In genomic region chr9:28423407-28423806, GRCm38 (mm10) we compare ENCODE assay signal across 19 mouse cellular contexts.
DNase-seq lines count a peak whose midpoint lies in the region; ATAC-seq and TF ChIP-seq lines count a peak whose summit lies in the region.
"Had no signal": no experiment of that assay in that cellular context is flagged by ENCODE, and none has a peak within 500 bp of the region (broad histone marks: within the 10 kb centered on the region; RNA-seq: fewer than 3 reads in every experiment).

No protein-coding gene starts in this region.

- H3K79me2 ChIP-seq in myocyte (ENCODE audit: control insufficient read depth, insufficient read depth) = no peaks in the 10 kb centered on the region

- no peaks in the 10 kb centered on the region for H3K27me3 ChIP-seq in heart, embryonic 13.5 days (replicated peaks)
- no peaks in the 10 kb centered on the region for H3K27me3 ChIP-seq in stomach, embryonic 14.5 days (ENCODE audit: control insufficient read depth, insufficient read depth, low read length)
- H3K27me3 ChIP-seq in stomach, postnatal 0 days (ENCODE audit: control insufficient read depth, insufficient read depth, low read length) = no peaks in the 10 kb centered on the region
- no peaks in the 10 kb centered on the region for H3K27me3 ChIP-seq in myocyte (ENCODE audit: control insufficient read depth, insufficient read depth, insufficient read length)
- H3K27me3 ChIP-seq: heart, embryonic 12.5 days; hindbrain, embryonic 12.5 days; intestine, embryonic 15.5 days had no signal

- H3K4me3 ChIP-seq in heart, embryonic 13.5 days = no peak overlapping the region
- no peak overlapping the region for H3K4me3 ChIP-seq in stomach, embryonic 14.5 days (ENCODE audit: low read depth, low read length)
- H3K4me3 ChIP-seq in stomach, postnatal 0 days (ENCODE audit: low read depth, low read length) = no peak overlapping the region
- no peak overlapping the region for H3K4me3 ChIP-seq in myocyte
- H3K4me3 ChIP-seq: forebrain, embryonic 15.5 days; heart, embryonic 12.5 days; hindbrain, embryonic 12.5 days; intestine, embryonic 15.5 days had no signal

- TF ChIP-seq POLR2A in myocyte (IDR thresholded peaks at IDR 0.05; ENCODE audit: insufficient read length, low read depth) = no peak

- H3K4me1 ChIP-seq in heart, embryonic 13.5 days = no peaks in the 10 kb centered on the region
- H3K4me1 ChIP-seq in stomach, embryonic 14.5 days (ENCODE audit: control insufficient read depth, insufficient read depth, low read length) = no peaks in the 10 kb centered on the region
- no peaks in the 10 kb centered on the region for H3K4me1 ChIP-seq in stomach, postnatal 0 days (replicated peaks; ENCODE audit: control insufficient read depth, insufficient read depth)
- H3K4me1 ChIP-seq: forebrain, embryonic 15.5 days; heart, embryonic 12.5 days; hindbrain, embryonic 12.5 days; intestine, embryonic 15.5 days had no signal

- 37% methylated on average over 12 of the region's 12 CpGs for WGBS in heart, embryonic 13.5 days
- WGBS in stomach, embryonic 14.5 days = 37% methylated on average over 12 of the region's 12 CpGs
- 37% methylated on average over 12 of the region's 12 CpGs for WGBS in stomach, postnatal 0 days

- H3K4me2 ChIP-seq in heart, embryonic 13.5 days = 0 out of 2 replicates have a peak overlapping the region, but pooled peaks have one; percentile 20
- 0 out of 2 replicates have a peak overlapping the region, but pooled peaks have one; percentile 25 for H3K4me2 ChIP-seq in stomach, embryonic 14.5 days (replicated peaks; ENCODE audit: low read depth, low read length)
- no peak overlapping the region for H3K4me2 ChIP-seq in stomach, postnatal 0 days (replicated peaks; ENCODE audit: low read depth)
- H3K4me2 ChIP-seq in myocyte (ENCODE audit: low read depth) = peak overlapping the region; percentile 68
- H3K4me2 ChIP-seq: forebrain, embryonic 15.5 days; heart, embryonic 12.5 days; hindbrain, embryonic 12.5 days; intestine, embryonic 15.5 days had no signal

- no peak overlapping the region for H3K9ac ChIP-seq in heart, embryonic 13.5 days
- no peak overlapping the region for H3K9ac ChIP-seq in stomach, embryonic 14.5 days (replicated peaks; ENCODE audit: low read depth, low read length)
- H3K9ac ChIP-seq in stomach, postnatal 0 days (ENCODE audit: low read length) = no peak overlapping the region
- H3K9ac ChIP-seq: forebrain, embryonic 15.5 days; heart, embryonic 12.5 days; hindbrain, embryonic 12.5 days; intestine, embryonic 15.5 days had no signal

- H3K9me3 ChIP-seq in heart, embryonic 13.5 days = no peaks in the 10 kb centered on the region
- H3K9me3 ChIP-seq in stomach, embryonic 14.5 days (ENCODE audit: control insufficient read depth, low read depth, low read length) = no peaks in the 10 kb centered on the region
- no peaks in the 10 kb centered on the region for H3K9me3 ChIP-seq in stomach, postnatal 0 days (ENCODE audit: control insufficient read depth, low read length)
- H3K9me3 ChIP-seq: forebrain, embryonic 15.5 days; heart, embryonic 12.5 days; hindbrain, embryonic 12.5 days; intestine, embryonic 15.5 days had no signal

- TF ChIP-seq CTCF in stomach, postnatal 0 days (IDR thresholded peaks at IDR 0.05; ENCODE audit: low read depth) = no peak

- ATAC-seq in heart, embryonic 13.5 days (ENCODE audit: extremely low read depth, insufficient number of reproducible peaks, low FRiP score, low TSS enrichment) = no peak
- no peak for ATAC-seq in stomach, embryonic 14.5 days (ENCODE audit: insufficient number of reproducible peaks, insufficient read depth, low FRiP score, low read depth)
- ATAC-seq in stomach, postnatal 0 days (ENCODE audit: low FRiP score, low TSS enrichment) = no peak
- ATAC-seq: CD4-positive, CD25-positive, alpha-beta regulatory T cell, adult 4 months; forebrain, embryonic 15.5 days; intestine, embryonic 15.5 days had no signal

- no peak for TF ChIP-seq EP300 in stomach, postnatal 0 days (optimal IDR thresholded peaks at IDR 0.05)

- no peak overlapping the region for H3K27ac ChIP-seq in heart, embryonic 13.5 days (replicated peaks)
- H3K27ac ChIP-seq in stomach, embryonic 14.5 days (ENCODE audit: low read length) = no peak overlapping the region
- no peak overlapping the region for H3K27ac ChIP-seq in stomach, postnatal 0 days (replicated peaks)
- H3K27ac ChIP-seq: forebrain, embryonic 15.5 days; hindbrain, embryonic 12.5 days; intestine, embryonic 15.5 days had no signal

- no peak overlapping the region for H3ac ChIP-seq in myocyte (ENCODE audit: control insufficient read depth, insufficient read length)

- no peaks in the 10 kb centered on the region for H3K36me3 ChIP-seq in heart, embryonic 13.5 days
- no peaks in the 10 kb centered on the region for H3K36me3 ChIP-seq in stomach, embryonic 14.5 days (ENCODE audit: control insufficient read depth, insufficient read depth, low read length)
- no peaks in the 10 kb centered on the region for H3K36me3 ChIP-seq in stomach, postnatal 0 days (ENCODE audit: control insufficient read depth, insufficient read depth, low read length)
- H3K36me3 ChIP-seq in myocyte (ENCODE audit: control insufficient read depth, insufficient read depth) = no peaks in the 10 kb centered on the region
- H3K36me3 ChIP-seq: forebrain, embryonic 15.5 days; G1E; heart, embryonic 12.5 days; hindbrain, embryonic 12.5 days; intestine, embryonic 15.5 days had no signal

- DNase-seq in heart, postnatal 10 days = no peak
- DNase-seq in stomach, postnatal 0 days (ENCODE audit: low spot score) = no peak
- DNase-seq in layer of hippocampus, postnatal 10 days (ENCODE audit: low spot score in 2 of 2) = no peak
- DNase-seq: adrenal gland, postnatal 10 days; B cell, adult 2 months; cerebellum, adult 11-12 months; cerebellum, adult 9-10 months; cerebellum, postnatal 25 days; gastrocnemius, postnatal 14 days; heart, postnatal 4 days had no signal

- intact Hi-C loops in heart, postnatal 10 days (cut with DNase I) = no loop called here

TF ChIP-seq in myocyte, 11 proteins besides CTCF, POLR2A, EP300 and RAD21:
- TF ChIP-seq TCF12 (IDR thresholded peaks at IDR 0.05; ENCODE audit: insufficient read depth, poor library complexity, severe bottlenecking) (no peak), REST (IDR thresholded peaks at IDR 0.05; ENCODE audit: insufficient read depth, insufficient read length) (no peak), MYOG (IDR thresholded peaks at IDR 0.05; ENCODE audit: control insufficient read depth in 1 of 3, insufficient read depth in 1 of 3, insufficient read length in 2 of 3, low read depth in 2 of 3) (no peak), CEBPB (IDR thresholded peaks at IDR 0.05; ENCODE audit: insufficient read depth, poor library complexity, severe bottlenecking) (no peak), TCF3 (IDR thresholded peaks at IDR 0.05; ENCODE audit: insufficient read length, low read depth) (no peak), MAX (IDR thresholded peaks at IDR 0.05; ENCODE audit: low read depth) (no peak), SRF (IDR thresholded peaks at IDR 0.05; ENCODE audit: control insufficient read depth, insufficient read length, low read depth) (no peak), USF1 (IDR thresholded peaks at IDR 0.05; ENCODE audit: low read depth) (no peak), POLR2AphosphoS2 (IDR thresholded peaks at IDR 0.05; ENCODE audit: insufficient read length, low read depth) (no peak), E2F4 (IDR thresholded peaks at IDR 0.05; ENCODE audit: insufficient read depth) (no peak), MYOD1 (IDR thresholded peaks at IDR 0.05; ENCODE audit: control insufficient read depth in 1 of 3, insufficient read length in 2 of 3, low read depth in 2 of 3) (no peak)
